Mouse (Mus musculus): ENCODE measurements around the gene Pycard. TPM values are rescaled to one million over a fixed set of nuclear protein-coding genes. Genes with fewer than 3 reads are reported as not detected.
"Not testable (repeated sequence)": the region's sequence is repeated elsewhere in the genome, so short reads cannot be mapped to it uniquely, and the experiment has no call there.

Pycard gene
- polyA plus RNA-seq (2017; shearing (Covaris generic)): 100 to 1,000 TPM; 429 to 455 TPM

DNA sequence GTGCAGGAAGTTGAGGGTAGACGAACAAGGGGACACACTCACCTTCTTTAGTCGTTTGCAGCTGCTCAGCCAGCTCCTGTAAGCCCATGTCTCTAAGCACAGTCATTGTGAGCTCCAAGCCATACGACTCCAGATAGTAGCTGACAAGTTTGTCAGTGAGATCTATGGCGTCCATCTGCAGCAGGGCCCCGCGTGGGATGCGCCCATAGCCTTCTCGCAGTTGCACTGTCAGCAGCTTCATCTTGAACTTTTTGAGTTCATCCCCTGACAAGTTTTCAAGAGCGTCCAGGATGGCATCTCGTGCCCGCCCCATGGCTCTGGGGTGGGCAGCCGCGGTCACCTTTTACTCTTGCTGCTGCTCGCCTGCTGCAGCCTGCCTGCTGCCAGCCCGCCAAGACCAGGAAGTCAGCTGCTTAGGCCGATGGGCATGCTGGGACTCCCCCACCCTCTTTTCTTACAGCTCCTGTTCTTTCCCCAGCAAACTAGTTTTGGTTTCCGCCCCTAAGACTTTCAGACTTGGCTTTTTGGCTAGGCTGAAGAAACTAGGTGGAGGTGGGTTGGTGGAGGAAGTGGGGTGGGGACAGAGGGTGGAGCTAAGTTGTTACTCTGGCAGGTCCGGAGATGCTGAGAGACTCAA, at the start of gene Pycard:
TSS of gene Pycard (minus strand) at position 527 of the 637 bp plus-strand sequence.
- ATAC-seq: peak; percentile 93

DNA sequence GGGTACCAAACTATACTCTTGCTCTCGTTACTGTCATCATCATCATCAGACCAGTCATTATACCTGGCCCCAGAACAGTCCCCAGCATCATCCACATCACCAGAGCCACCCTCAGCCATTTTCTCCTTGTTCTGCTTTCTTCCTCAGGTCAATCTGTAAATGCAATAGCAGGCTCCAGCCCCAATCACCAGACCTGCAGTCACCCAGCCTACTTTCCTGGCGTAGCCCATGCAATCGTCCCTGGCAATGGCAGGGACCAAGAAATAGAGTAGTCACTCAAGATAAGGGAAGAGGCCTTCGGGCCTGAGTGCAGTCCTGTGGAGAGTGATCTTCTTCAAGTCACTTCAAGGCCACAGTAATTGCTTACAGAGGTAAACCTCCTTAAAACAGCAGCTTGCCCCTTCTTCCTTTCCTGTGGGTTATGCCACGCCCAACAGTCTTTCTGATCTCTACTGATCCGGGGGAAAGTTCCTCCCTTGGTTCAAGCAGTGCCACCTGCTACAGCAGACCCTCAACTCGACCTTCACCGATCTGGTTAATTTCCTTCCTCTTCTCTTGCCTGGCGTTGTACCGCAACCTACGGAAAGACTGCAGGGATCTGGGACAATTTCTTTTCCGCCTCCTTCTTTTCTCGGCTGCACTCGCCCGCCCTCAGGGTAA, 48.6 kb upstream of the Pycard start:
- ATAC-seq: not testable (repeated sequence)

DNA sequence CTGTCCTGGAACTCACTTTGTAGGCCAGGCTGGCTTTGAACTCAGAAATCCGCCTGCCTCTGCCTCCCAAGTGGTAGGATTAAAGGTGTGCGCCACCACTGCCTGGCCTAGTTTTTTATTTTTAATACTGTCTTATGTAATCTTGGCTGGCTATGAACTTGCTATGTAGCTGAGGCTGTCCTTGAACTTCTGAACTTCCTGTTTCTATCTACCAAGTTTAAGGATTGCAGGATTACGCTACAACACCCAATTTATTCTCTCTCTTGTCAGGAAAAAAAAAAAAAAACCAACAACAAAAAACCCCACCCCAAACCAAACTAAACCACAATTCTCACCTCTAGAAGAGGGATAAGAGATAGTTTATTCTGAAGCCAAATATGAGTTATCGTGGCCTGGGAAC, 39.9 kb upstream of the Pycard start:
- no peak for ATAC-seq

DNA sequence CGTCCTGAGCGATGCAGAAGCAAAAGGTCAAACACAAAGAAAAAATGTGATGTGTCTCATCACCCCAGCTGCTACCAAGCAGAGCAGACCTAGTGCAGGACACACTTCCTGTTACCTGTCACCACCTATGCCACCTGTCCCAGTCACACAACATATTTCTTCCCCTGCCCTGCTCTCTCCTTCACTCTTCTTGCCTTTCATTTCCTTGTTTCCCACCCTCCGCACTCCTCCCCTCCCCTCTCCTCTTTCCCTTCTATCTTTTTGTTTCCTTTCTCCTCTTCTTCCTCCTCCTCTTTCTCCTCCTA, 39.3 kb upstream of the Pycard start:
- no peak for ATAC-seq

DNA sequence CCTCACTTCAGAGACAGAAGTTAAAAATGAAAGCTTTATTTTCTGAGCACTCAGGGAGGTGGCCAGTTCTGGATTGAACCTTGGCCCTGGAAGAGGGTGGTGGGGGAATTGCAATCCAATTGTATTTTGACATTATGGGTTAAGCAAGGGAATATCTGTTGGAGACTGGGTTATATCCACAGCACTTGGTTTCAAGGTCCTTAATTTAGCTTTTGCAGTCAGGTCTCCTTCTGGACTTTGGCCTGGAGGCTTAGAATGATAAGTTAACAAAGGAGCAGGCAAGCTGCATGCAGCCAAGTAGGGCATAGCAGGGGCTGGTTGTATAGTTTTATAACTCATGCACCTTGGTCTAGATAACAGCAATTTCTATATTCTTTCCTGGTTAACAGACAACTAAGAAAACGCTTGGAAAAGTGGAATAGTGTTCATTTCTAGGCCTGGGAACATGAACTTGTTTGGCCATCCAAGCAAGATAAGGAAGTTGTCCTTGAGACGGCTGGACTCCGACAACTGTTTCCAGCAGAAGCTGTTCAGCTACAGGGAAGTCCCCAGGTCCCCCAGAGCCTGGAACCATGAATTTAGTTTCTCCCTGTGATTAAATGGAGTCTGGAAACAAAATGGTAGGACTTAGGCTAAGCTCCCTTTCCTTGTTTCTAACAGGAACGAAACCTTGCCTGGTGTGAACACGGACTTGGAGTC, 38.8 kb upstream of the Pycard start:
- no peak for ATAC-seq

DNA sequence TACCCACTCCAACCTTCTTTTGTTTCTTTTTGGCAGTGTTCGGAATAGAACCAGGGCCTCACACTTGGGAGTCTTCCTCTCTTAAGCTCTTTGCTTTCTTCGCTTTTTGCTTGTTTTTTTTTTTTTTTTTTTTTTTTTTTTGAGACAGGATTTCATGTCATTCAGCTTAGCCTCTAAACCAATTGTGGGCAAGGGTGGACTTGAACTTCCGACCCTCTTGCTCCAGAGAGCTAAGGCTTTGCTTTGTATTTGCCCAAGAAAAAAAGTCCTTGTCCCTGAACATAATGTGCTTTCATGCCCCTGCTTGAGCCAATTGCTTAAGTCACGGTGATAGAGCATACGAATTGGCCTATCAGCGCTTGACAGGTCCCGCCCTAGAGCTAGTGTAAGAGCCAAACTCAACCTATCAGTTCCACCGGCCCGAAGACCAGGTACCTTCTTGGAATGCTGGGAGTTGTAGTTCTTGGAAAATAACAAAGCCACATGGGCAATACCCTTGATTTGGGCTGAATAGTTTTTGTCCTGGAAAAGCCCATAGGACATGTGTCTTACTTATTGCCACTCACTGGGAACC, 37.8 kb upstream of the Pycard start:
- no peak for ATAC-seq

DNA sequence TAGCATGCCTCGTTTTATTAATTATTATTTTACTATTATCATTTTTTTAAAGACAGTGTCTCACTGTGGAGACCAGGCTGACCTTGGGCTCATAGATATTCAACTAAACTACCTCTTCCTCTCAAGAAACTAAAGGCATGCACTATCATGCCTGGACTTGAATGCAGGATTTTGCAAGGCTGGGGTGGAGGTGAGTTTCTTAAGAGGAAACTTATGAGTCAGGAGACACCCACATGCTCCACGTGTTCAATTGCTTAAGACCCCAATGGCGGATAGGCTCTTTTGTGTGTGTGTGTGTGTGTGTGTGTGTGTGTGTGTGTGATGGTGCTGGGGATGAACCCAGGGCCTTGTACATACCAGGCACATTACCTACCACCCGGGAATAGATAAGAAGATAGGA, 31.7 kb upstream of the Pycard start:
- ATAC-seq: no peak

DNA sequence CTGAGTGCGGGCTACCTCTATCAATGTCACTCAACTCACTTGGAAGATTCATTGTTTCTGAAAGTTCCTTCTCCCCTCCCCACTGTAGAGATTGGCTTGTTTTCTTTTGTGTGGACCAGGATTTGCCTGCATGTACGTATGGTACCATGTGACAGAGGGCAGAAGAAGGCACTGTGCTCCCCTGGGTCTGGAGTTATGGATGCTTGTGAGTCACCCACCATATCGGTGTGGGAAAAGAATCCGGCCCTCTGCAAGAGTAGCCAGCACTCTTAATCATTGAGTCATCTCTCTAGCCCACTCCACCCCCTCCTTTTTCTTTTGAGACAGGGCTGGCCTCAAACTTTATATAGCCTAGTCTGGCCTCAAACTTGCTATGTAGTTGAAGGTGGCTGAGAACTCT, 31.3 kb upstream of the Pycard start:
- ATAC-seq: no peak

DNA sequence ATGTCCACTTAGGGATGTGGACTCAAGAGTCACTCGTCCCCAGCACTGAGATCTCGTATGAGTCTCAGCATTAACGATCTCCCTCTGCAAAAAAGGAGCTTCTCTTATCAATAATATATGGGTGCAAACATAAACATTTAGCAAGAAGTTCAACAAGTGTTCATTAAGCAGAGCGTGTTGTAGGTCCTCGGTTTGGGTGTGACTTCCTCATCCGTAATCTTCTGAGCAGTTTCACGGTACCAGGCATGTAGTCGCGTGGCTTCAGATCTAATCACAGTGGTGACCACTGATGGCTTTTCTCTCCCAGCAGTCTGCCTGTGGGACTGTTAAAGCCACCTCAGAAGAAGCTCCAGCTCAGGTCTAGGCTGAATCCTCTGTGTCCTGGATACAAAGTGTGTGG, 30.7 kb upstream of the Pycard start:
- ATAC-seq: no peak

DNA sequence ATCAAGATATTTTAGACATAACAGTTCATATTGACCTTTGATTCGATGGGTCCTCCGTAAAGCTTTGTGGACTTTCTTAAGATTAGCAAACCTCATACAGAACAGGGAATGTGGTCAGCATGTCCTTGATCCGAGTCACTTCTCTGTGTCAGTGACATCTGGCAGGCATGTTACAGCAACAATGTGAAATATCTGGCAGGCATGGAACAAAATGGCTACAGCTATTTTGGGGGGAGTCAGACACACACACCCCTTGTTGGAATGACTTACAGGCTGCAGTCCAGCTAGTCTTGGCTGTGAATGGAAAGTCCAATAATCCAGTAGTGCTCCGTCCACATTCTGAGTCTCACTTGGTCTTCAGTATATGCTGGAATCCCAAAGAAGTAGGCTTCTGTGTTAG, 29.9 kb upstream of the Pycard start:
- ATAC-seq: no peak

DNA sequence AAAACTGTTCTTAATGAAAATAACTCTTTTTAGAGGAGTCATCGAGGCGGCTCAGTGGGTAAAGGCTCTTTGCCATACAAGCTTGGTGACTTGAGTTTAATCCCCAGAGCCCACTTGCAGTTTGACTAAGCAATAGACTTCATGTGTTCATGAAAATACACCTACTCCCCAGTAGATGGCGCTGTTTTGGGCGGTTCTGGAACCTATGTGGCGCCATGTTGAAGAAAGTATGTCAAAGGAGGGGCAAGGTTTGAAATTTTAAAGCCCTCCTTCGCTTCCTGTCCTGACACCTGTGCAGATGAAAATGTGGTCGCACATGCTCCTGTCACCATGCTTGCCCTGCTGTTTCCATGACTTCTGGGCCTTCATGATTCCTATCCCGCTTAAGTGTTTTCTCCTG, 29.3 kb upstream of the Pycard start:
- no peak for ATAC-seq

DNA sequence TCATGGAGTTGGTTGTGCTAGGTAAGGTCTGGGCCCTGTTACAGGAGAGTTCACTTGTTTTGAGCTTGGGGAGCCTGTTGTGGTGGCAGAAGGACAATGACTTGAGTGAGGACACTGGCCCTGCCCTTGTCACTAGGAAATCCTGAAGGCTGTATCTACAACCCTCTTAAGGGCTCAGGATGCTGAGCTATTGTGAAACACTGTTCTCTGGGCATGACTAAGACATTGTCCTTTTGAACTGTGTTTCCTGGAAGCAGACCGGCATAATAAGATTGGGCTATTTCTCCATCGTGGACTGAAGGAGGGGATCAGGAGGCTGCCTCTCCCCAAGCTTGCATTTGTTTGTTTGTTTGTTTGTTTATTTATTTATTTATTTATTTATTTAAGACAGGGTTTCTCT, 25.5 kb upstream of the Pycard start:
- ATAC-seq: no peak

DNA sequence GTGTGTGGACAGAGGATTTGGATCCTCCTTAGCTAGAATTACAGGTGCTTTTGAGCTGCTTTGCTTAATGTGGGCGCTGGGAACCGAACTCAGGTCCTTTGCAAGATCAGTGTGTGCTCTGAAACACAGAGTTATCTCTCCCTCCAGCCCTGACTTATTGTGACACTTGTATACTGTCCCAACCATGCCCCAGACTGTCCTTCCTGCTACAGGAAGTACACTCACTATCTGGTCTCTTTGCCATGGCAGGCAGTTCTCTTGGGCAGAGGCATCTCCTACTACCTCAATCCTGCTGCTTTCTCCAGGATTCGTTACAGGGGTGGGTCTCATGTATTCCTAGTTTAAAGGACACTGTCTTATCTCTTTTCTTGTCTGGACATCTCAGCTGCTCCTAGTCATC, 24.6 kb upstream of the Pycard start:
- no peak for ATAC-seq

DNA sequence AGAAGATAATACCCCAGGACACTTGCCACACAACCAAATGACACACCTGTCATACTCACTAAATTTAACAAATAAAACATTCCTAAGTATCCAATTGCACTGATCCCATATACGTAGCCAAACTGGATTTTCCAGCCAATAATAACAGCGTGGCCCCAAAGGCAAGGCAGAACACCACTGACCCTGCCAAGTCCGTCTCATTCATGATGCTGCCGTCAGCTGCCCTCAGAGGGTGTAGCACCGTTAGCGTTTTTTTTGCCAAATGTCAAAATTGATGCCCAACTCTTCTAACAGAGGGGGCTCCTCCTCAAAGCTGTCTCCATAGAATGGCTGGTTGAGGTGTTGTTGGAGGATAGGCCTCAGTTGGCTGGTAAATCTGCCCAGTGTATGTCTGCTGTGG, 23.0 kb upstream of the Pycard start:
- no peak for ATAC-seq

DNA sequence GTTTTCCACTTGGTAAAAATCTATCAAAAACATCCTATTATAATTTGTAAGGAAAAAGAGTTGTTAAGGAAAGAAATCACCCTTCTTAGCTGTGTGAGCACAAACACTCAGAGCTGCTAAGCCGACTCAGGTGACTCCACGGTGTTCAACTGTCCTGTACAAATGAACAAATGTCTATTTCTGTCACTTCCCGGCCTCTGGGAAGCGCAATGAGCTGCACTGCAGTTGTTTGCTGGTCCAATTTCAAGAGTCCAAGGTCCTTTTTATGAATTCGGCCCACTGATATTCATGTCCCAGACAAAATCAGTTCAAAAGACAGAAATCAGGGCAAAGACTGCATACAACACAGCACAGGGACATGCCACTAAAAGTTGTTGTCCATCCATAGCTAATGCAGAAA, 22.5 kb upstream of the Pycard start:
- not testable (repeated sequence) for ATAC-seq

DNA sequence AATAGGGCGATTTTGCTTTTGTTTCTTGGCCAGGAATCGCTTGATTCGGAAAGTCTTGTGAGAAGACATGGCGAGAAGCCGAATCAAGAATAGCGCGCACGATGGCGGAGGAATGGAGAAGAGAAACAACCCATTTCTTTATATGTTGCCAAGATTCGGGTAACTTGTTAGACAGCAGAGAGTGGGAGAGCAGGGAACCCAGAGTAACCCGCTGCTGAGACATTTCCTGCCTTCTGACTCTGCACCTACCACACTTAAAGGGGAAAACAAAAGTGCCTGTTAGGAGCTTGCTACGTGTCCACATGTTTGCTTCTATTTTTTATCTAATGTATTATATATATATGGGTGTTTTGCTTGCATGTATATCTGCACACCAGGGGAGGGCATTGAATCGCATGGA, 19.4 kb upstream of the Pycard start:
- no peak for ATAC-seq

DNA sequence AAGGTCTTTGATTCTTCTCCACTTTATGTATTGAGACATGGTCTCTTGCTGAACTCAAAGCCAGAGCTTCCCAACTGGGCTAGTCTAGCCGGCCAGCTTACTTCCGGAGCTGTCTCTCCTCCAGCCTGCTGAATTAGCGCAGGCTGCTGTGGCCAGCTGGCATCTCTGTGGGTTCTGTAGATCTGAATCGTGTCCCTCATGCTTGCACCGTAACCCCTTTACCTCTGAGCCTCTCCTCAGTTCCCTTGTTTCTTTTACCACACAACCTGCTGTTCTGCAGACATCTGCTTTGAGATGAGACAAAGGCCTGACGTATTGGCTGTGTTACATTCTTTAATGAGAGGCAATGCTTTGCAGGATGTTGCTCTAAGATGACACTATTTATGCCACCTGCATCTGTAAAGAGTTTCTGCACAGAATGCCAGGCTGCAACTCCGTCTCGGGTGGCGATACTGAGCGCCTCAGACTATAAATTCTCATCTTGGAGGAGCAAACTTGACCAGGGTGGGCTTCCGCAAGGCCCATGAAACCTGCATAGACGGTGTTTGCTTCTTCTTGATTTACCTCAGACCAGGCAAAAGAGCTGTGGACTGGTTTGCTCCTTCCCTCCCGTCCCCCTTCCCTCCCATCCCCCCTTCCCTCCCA, 18.6 kb upstream of the Pycard start:
- ATAC-seq: no peak

DNA sequence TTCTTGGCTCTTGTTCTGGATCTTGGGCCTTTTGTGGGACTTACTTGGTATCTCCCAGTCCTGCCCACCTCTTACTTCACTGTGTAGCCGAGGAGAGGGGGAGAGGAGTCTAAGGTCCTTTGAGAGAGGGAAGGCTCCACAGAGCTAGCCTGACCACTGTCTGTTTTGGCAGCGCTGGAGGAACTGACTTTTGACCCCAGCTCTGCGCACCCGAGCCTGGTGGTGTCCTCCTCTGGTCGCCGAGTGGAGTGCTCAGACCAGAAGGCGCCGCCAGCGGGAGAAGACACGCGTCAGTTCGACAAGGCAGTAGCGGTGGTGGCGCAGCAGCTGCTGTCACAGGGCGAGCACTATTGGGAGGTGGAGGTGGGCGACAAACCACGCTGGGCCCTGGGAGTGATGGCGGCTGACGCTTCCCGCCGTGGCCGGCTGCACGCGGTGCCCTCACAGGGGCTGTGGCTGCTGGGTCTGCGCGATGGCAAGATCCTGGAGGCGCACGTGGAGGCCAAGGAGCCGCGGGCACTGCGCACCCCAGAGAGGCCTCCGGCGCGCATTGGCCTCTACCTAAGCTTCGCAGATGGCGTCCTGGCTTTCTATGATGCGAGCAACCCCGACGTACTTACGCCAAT, 16.2 kb upstream of the Pycard start:
- ATAC-seq: no peak

DNA sequence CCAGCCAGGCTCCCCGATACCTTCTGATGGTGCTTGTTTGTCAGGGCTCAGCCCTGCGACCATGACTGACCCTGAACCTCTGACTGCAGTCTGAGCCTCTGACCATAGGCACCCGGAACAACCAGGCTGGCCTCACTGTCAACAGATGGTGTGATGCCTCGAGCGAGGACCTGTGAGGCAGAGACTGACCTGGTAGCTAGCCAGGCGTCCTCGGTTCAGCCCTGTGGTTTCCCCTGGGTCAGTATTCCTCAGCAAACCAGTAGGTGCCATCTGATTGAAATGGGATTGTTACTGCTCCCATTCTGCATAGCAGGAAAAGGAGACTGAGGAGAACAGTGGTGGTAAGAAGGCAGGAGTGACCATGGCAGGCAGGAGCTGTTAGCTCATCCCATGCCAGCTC, 12.5 kb upstream of the Pycard start:
- ATAC-seq: no peak

DNA sequence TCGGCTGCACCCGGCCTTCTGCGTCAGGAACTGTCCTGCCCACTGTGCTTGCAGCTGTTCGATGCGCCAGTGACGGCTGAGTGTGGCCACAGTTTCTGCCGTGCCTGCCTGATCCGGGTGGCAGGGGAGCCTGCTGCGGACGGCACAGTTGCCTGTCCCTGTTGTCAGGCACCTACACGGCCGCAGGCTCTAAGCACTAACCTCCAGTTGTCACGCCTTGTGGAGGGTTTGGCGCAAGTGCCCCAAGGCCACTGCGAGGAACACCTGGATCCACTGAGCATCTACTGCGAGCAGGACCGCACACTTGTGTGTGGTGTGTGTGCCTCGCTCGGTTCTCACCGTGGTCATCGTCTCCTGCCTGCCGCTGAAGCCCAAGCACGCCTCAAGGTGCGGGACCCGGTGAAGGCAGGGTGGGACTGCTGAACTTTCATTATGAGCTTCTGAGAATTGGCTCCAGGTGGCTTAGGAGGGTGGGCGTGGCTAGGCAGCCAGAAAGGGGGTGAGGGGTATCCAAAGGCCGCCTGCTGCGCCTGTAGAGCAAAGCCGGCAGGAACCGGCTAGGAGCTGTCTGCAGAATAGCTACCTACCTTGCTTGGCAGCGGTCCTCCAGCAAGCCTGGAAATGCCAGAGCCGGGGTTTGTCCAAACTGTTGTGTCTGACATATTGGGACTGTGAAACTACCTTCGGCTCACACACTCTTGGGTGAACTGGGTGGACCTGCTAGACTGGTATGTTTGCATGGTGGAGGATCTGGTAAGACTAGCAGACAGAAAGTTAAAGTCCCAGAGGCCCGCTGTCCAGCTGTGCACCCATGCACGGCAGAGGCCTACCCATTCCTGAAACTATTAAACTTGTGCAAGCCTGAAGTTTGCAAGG, 11.1 kb upstream of the Pycard start:
- no peak for ATAC-seq

DNA sequence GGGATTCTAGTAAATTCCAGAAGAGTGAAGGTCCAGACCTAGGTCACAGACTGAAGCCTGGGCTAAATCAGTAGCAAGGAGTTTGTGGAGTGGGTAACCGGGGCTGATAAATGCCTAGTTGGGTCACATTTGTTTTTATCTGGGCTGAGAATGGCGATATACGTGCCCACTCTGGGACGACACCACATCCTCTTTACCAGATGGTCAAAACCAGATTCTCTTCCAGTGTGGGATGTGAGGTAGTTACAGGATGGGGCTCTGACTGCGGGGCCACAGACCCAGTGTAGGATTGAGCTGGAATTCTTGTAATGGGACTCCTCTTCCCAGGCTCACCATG, 10.5 kb upstream of the Pycard start:
- ATAC-seq: no peak

DNA sequence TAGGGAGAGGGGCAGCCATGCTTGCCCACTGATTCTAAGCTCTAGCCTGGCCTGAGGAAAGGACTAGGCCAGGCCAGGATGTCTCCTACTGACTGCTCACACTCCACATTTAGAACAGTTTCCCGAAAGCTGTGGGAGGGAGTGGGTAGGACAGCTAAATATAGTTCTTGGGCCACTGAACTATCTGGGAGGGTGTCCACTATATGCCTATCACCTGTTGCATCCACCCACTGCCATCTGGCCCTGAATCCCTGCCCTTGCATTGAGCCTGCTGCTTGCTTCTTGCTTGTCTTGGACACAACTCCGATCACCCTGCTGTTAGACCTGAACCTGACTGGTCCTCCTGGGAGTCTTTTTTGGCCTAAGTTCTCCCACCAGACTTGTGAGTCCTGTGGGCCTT, 10.0 kb upstream of the Pycard start, which contains the start of gene Trim72:
TSS of gene Trim72 (plus strand) at position 262 of the 400 bp plus-strand sequence.
- no peak for ATAC-seq
